Mouse (Mus musculus) splenic B cell, adult 2 months (primary cell): ENCODE data around the gene 4930452B06Rik.

Experiments used
- DNase-seq: peaks from one replicate; pipeline ENCODE4 v3.0.0-alpha.2; 2011; ENCODE audit warnings: low read depth, low spot score
- H3K27me3 ChIP-seq: 2 replicates; pipeline ENCODE4 v1.6.1; 2012; ENCODE audit warnings: mild to moderate bottlenecking, low read length, moderate library complexity, mixed read lengths; ENCODE audit not compliant: control insufficient read depth, poor library complexity, insufficient read depth, severe bottlenecking
- H3K36me3 ChIP-seq: 2 replicates; pipeline ENCODE4 v1.6.1; 2012; ENCODE audit warnings: mild to moderate bottlenecking, low read length, moderate library complexity, mixed read lengths; ENCODE audit not compliant: control insufficient read depth, poor library complexity, insufficient read depth, severe bottlenecking

Gene 4930452B06Rik

GRCm38 (mm10) chr14:8450342-8450741 is 215.7 kb downstream of the 4930452B06Rik start:
- Histone ChIP-seq H3K27me3 (no peaks in the 10 kb centered on the region), H3K36me3 (no peaks in the 10 kb centered on the region)
- no peak for DNase-seq

- Histone ChIP-seq H3K36me3 (no peaks in the 10 kb centered on the region), H3K27me3 (no peaks in the 10 kb centered on the region)
Observed at GRCm38 (mm10) chr14:8449299-8449698, 216.7 kb downstream of the 4930452B06Rik start.

GRCm38 (mm10) chr14:8447352-8447751 is 218.7 kb downstream of the 4930452B06Rik start:
- DNase-seq = no peak
- Histone ChIP-seq H3K36me3 (no peaks in the 10 kb centered on the region), H3K27me3 (no peaks in the 10 kb centered on the region)

More at GRCm38 (mm10) chr14:8449299-8449698, 216.7 kb downstream of the 4930452B06Rik start:
- no peak for DNase-seq

GRCm38 (mm10) chr14:8444363-8444762 is 221.7 kb downstream of the 4930452B06Rik start:
- no peak for DNase-seq

GRCm38 (mm10) chr14:8442691-8443090 is 223.3 kb downstream of the 4930452B06Rik start:
- no peaks in the 10 kb centered on the region for H3K36me3 ChIP-seq
- no peaks in the 10 kb centered on the region for H3K27me3 ChIP-seq
- no peak for DNase-seq

More at GRCm38 (mm10) chr14:8444363-8444762, 221.7 kb downstream of the 4930452B06Rik start:
- Histone ChIP-seq H3K36me3 (no peaks in the 10 kb centered on the region), H3K27me3 (no peaks in the 10 kb centered on the region)

GRCm38 (mm10) chr14:8441623-8442022 is 224.4 kb downstream of the 4930452B06Rik start:
- no peak for DNase-seq
- no peaks in the 10 kb centered on the region for H3K27me3 ChIP-seq

GRCm38 (mm10) chr14:8430611-8431230 is 235.3 kb downstream of the 4930452B06Rik start:
- no peaks in the 10 kb centered on the region for H3K36me3 ChIP-seq
- no peak for DNase-seq
- no peaks in the 10 kb centered on the region; the same call in 1 of the 2 replicates for H3K27me3 ChIP-seq

More at GRCm38 (mm10) chr14:8441623-8442022, 224.4 kb downstream of the 4930452B06Rik start:
- no peaks in the 10 kb centered on the region for H3K36me3 ChIP-seq

- Histone ChIP-seq H3K36me3 (no peaks in the 10 kb centered on the region), H3K27me3 (no peaks in the 10 kb centered on the region; the same call in 1 of the 2 replicates)
- no peak for DNase-seq
Observed at GRCm38 (mm10) chr14:8429767-8430166, 236.3 kb downstream of the 4930452B06Rik start.

- Histone ChIP-seq H3K36me3 (no peaks in the 10 kb centered on the region), H3K27me3 (no peaks in the 10 kb centered on the region)
- no peak for DNase-seq
Observed at GRCm38 (mm10) chr14:8422833-8423232, 243.2 kb downstream of the 4930452B06Rik start.

- Histone ChIP-seq H3K36me3 (no peaks in the 10 kb centered on the region), H3K27me3 (no peaks in the 10 kb centered on the region)
- no peak for DNase-seq
Observed at GRCm38 (mm10) chr14:8421199-8421787, 244.7 kb downstream of the 4930452B06Rik start.

- no peak for DNase-seq
- Histone ChIP-seq H3K27me3 (no peaks in the 10 kb centered on the region), H3K36me3 (no peaks in the 10 kb centered on the region)
Observed at GRCm38 (mm10) chr14:8418610-8419009, 247.4 kb downstream of the 4930452B06Rik start.

GRCm38 (mm10) chr14:8405946-8406345 is 260.1 kb downstream of the 4930452B06Rik start:
- Histone ChIP-seq H3K27me3 (no peaks in the 10 kb centered on the region), H3K36me3 (no peaks in the 10 kb centered on the region)
- DNase-seq = no peak

- Histone ChIP-seq H3K27me3 (no peaks in the 10 kb centered on the region), H3K36me3 (no peaks in the 10 kb centered on the region)
- no peak for DNase-seq
Observed at GRCm38 (mm10) chr14:8403310-8403709, 262.7 kb downstream of the 4930452B06Rik start.

GRCm38 (mm10) chr14:8398507-8398906 is 267.5 kb downstream of the 4930452B06Rik start:
- Histone ChIP-seq H3K36me3 (no peaks in the 10 kb centered on the region), H3K27me3 (no peaks in the 10 kb centered on the region)
- no peak for DNase-seq

- no peak for DNase-seq
- Histone ChIP-seq H3K36me3 (no peaks in the 10 kb centered on the region), H3K27me3 (no peaks in the 10 kb centered on the region)
Observed at GRCm38 (mm10) chr14:8395690-8396287, 270.3 kb downstream of the 4930452B06Rik start.
